Mouse (Mus musculus) testis, postnatal 14 days (tissue): Measurements from ENCODE around the gene Abcb6.

Experiments used
- DNase-seq: peaks from one replicate; pipeline ENCODE4 v3.0.0; 2021; ENCODE audit warnings: low spot score

Abcb6 gene

DNA sequence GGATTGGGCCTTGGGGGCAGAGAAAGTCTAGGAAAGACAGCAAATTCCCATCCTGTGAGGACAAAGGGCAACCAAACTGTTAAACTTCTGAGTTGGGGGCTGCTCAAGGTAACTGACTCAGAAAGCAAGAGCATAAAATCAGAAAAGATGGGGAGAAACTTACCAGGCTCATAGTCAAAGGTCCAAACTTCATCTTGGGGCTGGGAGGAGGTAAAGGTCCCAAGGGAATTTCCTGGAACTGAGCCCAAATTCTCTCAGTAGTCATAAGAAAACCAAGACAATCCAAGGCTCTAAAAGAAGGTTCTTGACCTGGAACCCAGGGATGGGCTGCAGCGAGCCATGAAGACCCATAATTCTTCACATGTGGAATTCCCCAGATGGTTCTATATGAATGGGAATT, 21.0 kb upstream of the Abcb6 start:
- DNase-seq = no peak

DNA sequence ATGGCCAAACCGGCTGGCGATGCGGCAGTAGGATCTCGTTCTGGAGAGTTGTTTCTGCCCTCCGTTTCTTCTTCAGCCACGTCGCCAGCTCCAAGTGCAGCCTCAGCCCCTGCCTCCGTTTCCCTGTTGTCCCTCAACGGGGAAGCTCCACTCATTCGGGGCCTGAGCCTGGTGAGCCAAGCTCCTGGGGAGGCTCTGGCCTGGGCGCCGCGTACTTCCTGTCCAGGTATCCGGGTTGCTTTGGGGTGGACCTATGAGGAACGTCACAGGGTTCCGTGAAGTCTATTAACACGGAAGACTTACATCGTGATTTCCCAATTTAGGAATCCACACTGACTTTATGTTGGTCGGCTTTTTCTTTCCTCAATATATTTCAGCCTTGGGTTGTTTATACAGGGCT, 12.3 kb upstream of the Abcb6 start:
- DNase-seq = peak; percentile 66

DNA sequence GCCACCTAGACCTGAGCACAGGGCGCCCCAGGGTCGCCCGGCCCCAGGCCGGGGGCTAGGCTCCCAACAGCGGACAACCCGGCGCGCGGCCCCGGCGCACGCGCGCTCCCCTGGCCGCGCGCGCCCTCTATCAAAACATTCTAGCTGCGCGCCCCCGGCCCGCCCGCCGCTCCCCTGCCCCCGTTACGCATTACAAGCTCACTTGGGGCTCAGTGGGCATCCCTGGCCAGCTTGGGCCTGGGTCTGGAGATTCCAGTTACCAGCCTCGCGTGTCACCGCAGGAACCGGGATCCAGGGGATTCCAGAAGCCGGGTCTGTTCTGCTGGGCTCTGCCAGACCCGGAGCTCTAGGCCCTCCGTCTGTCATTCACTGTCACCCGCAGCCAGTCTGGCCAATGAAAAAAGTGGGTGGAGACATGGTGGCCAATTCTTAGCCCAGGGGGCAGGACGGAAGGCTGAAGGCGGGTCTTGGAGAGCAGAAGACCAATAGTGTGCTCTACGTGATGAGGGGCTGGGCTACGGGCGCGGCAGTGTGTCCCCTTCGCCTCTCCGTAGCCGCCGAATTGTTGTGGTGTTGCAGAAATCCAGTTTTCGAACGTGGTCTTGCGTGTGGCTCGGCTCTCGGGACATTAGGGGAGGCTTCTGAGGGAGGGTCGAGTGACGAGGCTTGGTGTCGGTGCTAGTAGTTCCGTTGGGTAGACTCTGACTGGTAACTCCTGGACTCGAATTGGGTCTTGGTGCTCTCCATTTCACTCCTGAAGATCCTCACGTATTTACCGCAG, 11.6 kb upstream of the Abcb6 start, which contains the start of the genes Ankzf1 and Atg9a:
Gene Ankzf1 (plus strand): TSS at position 530 of the 781 bp plus-strand sequence.
Gene Atg9a (minus strand): TSS at position 575 of the 781 bp plus-strand sequence.
- peak; percentile 96 for DNase-seq

DNA sequence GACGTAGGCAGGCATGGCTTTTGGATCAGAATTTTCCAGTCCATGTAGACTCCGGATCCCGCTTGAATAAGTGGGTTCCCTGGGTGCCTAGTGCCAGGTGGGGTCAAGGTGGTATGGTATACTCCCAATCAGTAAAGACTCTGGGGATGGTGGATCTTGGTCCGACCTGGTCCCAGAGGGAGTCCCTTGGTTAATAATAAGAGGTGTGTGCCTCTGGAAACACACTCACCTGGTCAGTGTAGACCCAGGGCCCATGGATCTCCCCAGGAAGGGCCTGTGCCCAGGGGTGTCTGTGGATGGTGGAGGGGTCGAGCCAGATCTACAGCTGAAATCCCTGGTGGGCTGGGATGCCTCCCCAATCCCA, 11.0 kb upstream of the Abcb6 start:
- no peak for DNase-seq

DNA sequence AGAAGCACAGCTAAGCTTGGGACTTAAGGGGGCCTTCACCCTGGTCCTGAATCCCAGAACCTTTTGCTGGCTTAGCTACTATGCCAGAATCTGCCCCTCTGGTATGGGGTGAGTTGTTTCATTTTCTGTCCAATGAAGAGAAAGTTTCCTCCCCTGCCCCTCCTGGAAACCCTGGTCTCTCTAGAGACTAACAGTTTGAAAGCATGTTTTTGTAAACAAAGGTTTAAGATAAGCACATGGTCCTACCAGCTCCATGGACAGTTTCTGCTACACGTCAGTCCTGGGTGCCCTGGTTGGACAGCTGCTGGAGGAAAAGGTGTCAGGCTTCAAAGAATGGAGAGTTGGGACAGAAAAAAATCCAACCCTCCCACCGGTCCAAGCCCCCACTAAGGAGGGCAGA, 10.4 kb upstream of the Abcb6 start:
- DNase-seq = no peak

DNA sequence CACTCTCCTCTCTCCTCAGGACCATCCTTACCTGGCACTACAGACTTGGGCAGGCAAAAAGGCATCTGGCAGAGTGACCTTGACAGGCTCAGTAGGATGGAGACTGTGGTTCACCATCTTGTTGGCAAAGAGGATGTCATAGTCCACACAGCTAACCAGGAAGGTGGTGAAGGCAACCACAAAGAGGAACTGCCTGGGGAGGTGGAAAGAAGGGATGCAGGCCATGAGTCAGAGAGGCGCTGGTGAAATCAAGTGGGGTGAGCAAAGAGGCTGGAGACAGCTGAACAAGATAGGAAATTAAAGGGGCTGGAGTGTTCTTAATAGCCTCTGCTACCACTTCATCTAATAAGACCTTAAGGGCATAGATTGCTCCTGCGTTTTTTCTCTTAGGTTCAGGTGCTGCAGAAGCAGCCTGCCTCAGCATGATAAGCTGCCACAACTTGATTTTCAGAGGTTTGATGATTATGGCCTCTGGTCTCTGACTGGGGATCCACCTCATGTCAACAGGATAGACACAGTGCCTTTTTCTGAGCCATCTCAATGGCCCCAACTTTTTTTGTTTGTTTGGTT, 7.8 kb upstream of the Abcb6 start:
- DNase-seq = no peak

DNA sequence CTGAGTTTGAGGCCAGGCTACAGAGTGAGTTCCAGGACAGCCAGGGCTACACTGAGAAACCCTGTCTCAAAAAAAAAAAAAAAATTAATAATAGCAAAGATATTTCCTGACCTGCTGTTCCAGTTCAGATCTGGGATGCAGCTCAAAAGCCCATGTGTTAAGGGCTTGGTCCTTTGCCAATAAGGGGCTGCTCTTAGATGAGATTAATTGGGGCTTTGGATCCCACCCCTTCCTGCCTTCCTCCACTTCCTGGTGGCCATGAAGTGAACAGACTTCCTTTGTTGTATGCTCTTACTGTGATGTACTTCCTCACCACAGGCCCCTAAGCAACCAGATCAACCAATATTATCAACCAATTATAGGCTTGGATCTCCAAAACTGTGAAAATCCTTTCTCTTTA, 6.9 kb upstream of the Abcb6 start:
- DNase-seq = no peak

DNA sequence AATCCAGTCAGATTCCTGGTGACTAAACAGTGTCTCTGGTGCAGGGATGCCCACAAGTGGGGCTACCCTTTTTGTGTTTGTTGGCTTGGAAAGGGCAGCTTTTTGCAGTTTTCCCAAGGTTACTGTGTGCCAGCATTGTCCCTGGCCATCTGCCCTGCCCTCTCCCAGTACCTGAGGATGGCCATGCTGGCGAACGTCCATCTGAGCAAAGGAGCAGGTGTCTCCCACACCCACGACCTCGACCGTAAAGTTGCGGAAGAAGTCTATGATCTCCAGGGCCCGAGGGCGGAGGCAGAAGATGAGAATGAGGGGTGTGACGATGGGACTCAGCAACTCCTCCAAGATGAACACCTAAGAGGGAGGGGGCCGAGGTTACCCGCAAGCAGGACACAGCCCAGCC, 5.3 kb upstream of the Abcb6 start:
- DNase-seq = no peak

DNA sequence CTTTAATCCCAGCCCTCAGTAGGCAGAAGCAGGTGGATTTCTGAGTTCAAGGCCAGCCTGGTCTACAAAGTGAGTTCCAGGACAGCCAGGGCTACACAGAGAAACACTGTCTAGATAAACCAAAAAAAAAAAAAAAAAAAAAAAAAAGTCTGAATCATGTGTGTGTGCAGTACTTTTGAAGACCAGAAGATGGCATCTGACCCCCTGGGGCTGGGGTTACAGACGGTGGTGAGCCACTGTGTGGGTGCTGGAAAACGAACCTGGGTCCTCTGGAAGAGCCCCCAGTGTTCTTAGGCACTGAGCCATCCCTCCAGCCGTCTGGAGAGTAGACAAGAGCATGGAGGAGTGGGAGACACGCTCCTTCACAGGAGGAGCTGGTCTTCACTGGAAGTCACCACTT, 2.0 kb upstream of the Abcb6 start:
- DNase-seq = no peak

DNA sequence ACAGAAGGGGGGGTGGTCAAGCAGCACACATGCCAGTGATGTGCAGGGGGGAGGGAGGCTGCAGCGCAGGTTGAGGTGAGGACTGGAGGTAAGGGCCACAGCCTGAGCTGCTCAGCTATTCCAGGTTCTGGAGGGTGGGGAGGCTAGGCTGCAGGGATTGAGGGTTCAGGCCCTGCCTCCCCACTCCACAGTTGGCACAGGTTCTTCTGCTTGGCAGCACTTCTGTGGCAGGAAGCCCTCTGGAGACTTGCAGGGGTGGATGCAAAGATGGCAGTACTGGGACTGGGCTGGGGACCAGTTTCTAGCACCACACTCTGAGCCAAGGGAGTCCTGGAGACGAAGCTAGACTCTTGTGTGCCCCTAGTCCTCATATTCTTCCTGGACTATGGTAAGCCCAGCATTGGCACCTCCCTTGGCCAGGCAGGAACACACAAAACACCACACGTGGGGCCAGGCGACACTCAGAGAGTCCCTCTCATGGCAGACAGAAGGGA, 1.2 kb upstream of the Abcb6 start:
- no peak for DNase-seq

DNA sequence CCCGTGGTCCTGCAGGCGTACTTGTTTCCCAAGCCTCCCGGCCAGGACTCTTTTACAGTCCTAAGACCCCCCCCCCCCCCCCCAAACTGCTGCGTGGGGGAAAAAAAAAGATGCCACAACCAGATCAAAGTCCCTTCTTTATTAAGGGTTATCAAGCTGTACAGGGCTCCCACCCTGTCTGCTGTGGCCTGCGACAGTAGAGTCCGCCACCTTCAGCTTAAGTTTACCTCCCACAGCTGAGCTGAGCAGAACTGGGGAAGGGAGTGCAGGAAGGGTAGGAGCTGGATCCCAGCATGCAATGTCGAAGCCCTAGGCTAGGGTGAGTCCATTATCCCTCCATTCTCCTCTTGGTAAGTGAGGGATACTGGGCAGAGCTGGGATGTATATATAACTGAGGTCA, 549 bp upstream of the Abcb6 start:
- no peak for DNase-seq

DNA sequence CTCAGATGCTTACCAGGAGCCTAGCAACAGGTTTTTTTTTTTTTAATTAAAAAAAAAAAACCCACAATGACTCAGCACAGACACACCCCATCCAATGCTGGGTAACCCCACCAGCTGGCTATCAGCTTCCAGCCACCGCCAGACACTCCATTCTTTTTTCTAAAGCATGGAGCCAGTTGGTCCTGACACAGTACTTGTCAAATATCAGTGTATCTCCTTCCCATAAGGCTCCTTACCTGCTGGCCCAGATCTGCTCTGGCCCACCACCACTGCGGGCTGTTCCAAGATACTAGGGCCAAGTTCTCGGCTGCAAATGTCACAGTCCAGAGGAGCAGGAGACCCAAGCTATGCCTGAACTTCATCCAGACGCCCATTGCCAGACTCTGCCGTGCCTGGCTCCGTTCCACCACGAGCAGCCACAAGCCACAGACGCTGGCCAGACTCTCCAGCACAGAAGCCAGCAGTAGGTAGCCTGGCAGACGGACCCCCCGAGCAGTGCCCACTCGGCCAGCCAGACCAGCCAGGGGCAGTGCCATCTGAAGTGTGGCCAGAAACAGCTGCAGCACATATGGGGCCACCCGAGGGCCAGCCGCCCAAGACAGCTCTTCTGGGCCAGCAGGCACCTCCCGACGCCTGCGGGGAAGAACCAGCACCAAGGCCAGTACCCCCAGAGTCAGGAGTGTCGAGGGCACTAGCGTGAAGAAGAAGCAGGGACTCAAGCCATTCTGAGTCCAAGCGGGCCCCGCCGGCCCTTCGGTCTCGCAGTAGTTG, 673 bp downstream of the Abcb6 start:
- no peak for DNase-seq

DNA sequence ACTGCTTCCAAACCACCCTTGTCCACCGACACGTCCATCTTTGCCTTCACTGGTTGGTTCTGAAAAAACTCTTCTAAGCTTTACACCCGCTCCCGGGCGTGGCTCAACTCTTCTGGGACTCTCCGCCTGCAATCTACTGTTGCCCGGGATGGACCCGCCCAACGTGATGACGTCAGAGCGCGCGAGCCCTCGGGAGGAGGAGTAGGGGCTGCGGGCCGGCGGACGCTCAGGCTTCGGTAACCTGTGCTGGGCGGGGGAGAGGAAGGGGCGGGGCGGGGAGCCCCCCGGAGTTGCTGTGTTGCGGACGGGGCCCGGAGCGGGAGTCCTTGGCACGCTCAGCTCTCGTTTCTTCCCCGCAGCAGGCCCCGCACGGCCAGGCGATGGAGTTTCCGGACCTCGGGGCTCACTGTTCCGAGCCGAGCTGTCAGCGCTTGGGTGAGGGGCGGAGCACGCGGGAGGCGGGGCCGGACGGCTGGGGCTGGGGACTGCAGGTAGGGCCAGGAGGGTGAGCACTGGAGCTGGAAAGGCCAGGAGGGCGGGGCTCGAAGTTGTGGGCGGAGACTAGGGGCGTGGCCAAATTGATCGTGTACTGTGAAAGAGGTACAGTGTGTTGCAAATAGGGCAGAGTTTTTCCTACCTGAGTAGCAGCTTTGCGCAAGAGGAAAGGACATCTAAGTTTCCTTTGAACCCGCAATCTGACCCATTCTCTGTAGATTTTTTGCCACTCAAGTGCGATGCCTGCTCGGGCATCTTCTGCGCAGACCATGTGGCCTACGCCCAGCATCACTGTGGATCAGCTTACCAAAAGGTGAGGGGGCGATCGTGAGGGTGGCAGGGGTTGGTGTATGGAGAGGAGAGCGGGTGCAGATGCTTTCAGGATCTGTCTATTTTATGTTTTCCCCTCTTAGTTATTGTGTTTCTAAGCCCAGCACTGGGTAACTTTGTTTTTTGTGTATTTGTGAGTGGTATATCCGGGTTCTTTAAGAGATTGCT, 11.4 kb downstream of the Abcb6 start, which contains the start of gene Zfand2b:
Gene Zfand2b (plus strand): TSS at position 175 of the 993 bp plus-strand sequence.
- DNase-seq = peak; percentile 94

DNA sequence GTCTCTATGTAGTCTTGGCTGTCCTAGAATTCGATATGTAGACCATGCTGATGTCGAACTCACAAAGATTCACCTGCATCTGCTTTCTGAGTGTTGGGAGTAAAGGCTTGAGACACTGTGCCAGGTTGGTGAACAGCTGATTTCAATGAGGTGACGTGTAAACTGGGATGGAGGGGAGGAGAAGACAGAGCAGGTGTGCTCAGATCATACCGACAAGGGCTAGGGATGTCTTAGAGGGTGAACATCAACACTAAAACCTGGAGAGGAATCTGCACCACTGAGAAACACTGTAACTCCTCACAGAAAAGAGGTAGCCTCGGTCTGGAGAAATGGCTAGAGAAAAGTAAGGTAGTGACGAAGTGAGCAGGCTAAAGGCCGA, 12.1 kb downstream of the Abcb6 start:
- no peak for DNase-seq

DNA sequence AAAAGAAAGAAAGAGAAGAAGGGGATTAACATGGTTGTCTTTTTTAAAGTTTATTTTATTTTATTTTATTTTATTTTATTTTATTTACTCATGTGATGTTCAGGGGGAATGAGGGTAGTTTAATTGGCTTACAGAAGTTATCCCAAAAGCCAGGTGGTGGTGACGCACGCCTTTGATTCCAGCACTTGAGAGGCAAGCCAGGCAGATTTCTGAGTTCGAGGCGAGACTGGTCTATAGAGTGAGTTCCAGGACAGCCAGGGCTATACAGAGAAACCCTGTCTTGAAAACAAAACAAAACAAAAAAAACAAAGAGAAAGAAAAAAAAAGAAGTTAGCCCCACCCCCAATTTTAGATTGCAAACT, 20.0 kb downstream of the Abcb6 start:
- no peak for DNase-seq

DNA sequence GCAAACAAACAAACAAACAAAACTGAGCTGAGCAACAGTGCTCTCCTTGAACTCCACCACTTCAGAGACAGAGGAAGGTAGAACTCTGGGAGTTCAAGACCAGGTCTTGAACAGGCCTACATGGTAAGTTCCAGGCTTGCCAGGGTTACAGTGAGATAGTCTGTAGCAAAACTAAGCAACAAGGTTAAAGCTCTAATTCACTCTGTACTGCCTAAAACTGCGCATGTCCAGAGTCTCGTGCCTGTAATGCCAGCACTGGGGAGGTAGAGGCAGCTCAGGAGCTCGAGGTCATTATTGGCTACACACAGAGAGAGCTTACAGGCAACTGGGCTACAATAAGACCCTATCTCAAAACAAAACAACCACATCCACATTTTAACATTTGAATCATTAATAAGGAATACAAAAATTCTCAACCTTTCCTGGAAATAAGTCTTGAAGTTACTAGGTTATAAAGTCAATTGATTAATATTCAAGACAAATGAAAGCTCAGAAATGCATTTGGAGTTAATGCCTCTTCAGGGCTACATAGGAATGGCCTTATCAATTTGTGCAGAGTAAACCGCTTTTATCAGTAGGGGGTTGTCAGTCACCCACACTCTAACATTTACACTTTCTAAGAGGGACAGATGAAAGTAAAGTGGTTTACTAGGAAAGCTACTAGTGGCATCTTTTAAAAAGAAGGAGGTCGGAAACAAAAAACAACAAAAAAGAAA, 20.5 kb downstream of the Abcb6 start:
- DNase-seq = no peak

DNA sequence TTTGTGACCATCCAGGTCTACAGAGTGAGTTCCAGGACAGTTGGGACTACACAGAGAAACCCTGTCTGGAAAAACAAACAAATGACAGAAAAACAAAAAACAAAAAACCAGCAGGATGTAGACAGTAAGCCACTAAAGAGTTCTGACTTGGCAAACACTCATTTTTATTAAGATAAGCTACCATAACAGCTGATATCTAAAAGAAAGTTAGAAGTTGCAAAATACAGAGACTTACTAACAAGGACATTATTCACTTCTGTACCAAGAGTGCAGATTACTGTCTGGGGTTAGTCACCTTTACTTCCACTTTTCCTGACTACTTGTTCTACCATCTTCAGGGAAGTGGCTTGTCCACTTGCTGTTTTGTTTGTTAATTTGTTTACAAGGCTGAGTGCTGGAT, 21.2 kb downstream of the Abcb6 start:
- no peak for DNase-seq

DNA sequence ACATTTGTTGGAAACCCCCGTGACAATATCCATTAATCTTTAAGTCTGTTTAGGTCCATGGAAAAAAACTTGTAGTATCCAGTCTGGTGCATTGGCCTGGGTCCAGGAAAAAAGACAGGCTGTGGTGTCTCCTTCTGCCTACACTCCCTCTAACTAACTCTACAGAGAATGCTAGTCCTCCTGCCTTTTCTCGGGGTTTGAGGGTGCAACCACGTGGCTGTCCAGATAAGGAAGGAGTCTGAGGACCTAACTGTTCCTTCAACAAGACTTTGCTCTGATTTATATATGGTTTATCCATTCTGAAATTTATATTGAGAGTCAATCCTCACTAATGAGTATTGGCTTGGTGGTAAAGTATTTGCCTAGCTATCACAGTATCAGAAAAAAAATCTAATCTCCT, 24.4 kb downstream of the Abcb6 start:
- no peak for DNase-seq

DNA sequence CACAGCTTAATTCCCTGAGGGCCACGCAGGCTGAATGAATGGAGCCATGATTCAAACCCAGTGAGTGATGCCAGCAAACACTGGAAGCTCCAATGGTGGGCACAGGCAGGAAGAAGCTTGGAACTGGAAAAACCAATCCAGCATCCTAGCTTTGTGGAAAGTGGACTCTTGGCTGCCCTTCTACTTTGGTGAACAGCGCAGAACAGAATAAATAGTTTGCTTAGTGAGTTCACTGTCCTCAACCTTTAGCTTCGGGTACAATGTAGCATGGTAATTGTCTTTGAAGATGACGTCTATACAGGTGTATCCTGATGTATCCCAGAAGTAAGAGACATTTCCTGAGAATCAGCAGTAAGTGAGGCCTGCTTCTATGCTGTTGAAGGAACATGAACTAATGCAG, 31.5 kb downstream of the Abcb6 start:
- DNase-seq = no peak

DNA sequence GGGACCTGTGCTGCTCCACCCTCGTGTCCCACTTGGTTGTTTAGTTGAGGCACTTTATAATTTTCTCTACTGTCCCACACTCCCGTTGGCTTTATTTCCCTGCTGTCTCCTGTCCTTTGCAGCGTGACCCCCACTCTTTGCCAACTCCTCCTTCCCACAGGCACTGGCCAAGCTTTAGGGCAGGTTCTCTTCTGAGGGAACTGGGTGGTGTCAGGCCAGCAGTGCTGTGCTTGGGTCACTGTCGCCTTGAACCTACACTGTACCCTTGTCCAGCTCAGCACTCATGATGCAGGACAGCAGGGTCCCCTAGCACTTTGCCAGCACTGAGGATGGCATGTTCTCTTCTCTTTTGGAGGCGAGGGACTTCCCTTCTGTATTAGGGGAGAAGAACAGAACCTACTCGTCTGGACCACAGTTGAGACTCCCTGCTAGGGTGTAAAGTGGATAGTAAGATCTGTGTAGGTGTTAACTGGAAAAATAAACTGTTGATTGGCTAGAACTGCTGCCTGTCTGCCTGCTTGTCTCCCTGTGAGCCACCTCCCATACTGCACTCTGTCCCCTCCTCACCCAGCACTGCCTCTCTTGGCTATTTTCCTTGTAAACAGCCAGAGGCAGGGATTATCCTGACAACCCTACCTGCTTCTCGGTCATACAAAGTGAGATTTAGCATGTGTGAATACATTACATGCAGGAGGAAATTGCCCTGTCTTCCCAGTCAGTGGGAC, 32.6 kb downstream of the Abcb6 start:
- no peak for DNase-seq
